8 mouse cellular contexts compared by ENCODE assay signal in genomic region chr5:118171665-118172064, GRCm38 (mm10). TPM values are rescaled to one million over a fixed set of nuclear protein-coding genes. Genes with fewer than 3 reads are reported as not detected.
DNase-seq lines count a peak whose midpoint lies in the region; ATAC-seq and TF ChIP-seq lines count a peak whose summit lies in the region.

No protein-coding gene starts in this region.

- peaks cover 5% of the 10 kb centered on the region; the same call in 1 of the 2 replicates for H3K9me3 ChIP-seq in kidney, embryonic 16.5 days (ENCODE audit: low read length)
- H3K9me3 ChIP-seq in embryonic facial prominence, embryonic 11.5 days (replicated peaks; ENCODE audit: control insufficient read depth, low read length), result no peaks in the 10 kb centered on the region
- no peaks in the 10 kb centered on the region for H3K9me3 ChIP-seq in hindbrain, postnatal 0 days (ENCODE audit: low read length)
- peaks cover 4% of the 10 kb centered on the region; the same call in 1 of the 2 replicates for H3K9me3 ChIP-seq in midbrain, embryonic 11.5 days (ENCODE audit: control insufficient read depth, low read length)

- DNase-seq in kidney, postnatal 25 days, result no peak
- DNase-seq in embryonic facial prominence, embryonic 11.5 days (ENCODE audit: low spot score), result no peak
- DNase-seq in hindbrain, postnatal 0 days (ENCODE audit: low spot score), result no peak
- DNase-seq in midbrain, embryonic 11.5 days (ENCODE audit: low spot score, missing footprints), result peak; percentile 91
- no peak for DNase-seq in urinary bladder, postnatal 4 days (ENCODE audit: low spot score in 2 of 2)
- no peak for DNase-seq in adipocyte (ENCODE audit: low spot score)

- peaks cover 30% of the 10 kb centered on the region for H3K4me1 ChIP-seq in kidney, embryonic 16.5 days (ENCODE audit: insufficient read depth, low read length)
- H3K4me1 ChIP-seq in embryonic facial prominence, embryonic 11.5 days (ENCODE audit: control insufficient read depth, insufficient read depth, low read length), result peaks cover 7% of the 10 kb centered on the region
- peaks cover 8% of the 10 kb centered on the region for H3K4me1 ChIP-seq in hindbrain, postnatal 0 days (ENCODE audit: insufficient read depth, low read length)
- H3K4me1 ChIP-seq in midbrain, embryonic 11.5 days (ENCODE audit: control insufficient read depth, insufficient read depth, low read length), result peaks cover 6% of the 10 kb centered on the region

- no peak for TF ChIP-seq CTCF in hindbrain, postnatal 0 days (IDR thresholded peaks at IDR 0.05; ENCODE audit: low read depth)

- peaks cover 76% of the 10 kb centered on the region for H3K27me3 ChIP-seq in kidney, embryonic 16.5 days (ENCODE audit: insufficient read depth, low read length)
- peaks cover 62% of the 10 kb centered on the region for H3K27me3 ChIP-seq in embryonic facial prominence, embryonic 11.5 days (ENCODE audit: control insufficient read depth, insufficient read depth, low read length)
- peaks cover 20% of the 10 kb centered on the region for H3K27me3 ChIP-seq in hindbrain, postnatal 0 days (ENCODE audit: insufficient read depth, low read length)
- peaks cover 72% of the 10 kb centered on the region for H3K27me3 ChIP-seq in midbrain, embryonic 11.5 days (ENCODE audit: control insufficient read depth, insufficient read depth, low read length)

- no peak for ATAC-seq in kidney, embryonic 16.5 days (ENCODE audit: low FRiP score, low TSS enrichment)
- ATAC-seq in embryonic facial prominence, embryonic 11.5 days (replicated peaks; ENCODE audit: insufficient number of reproducible peaks, low FRiP score, low TSS enrichment, low read depth), result no peak
- ATAC-seq in hindbrain, postnatal 0 days, result no peak
- ATAC-seq in midbrain, embryonic 11.5 days (ENCODE audit: low FRiP score), result no peak
- no peak for ATAC-seq in megakaryocyte progenitor cell, adult 5-6 weeks (replicated peaks; ENCODE audit: poor library complexity)

- 0 out of 2 replicates have a peak overlapping the region, but pooled peaks have one; percentile 26 for H3K9ac ChIP-seq in kidney, embryonic 16.5 days (replicated peaks; ENCODE audit: low read length)
- no peak overlapping the region; the same call in 1 of the 2 replicates for H3K9ac ChIP-seq in embryonic facial prominence, embryonic 11.5 days (replicated peaks; ENCODE audit: low read length)
- H3K9ac ChIP-seq in hindbrain, postnatal 0 days (replicated peaks; ENCODE audit: low read length), result peak overlapping the region; percentile 1; the same call in 1 of the 2 replicates
- no peak overlapping the region for H3K9ac ChIP-seq in midbrain, embryonic 11.5 days (ENCODE audit: low read length)

- H3K36me3 ChIP-seq in kidney, embryonic 16.5 days (ENCODE audit: insufficient read depth, low read length), result no peaks in the 10 kb centered on the region
- H3K36me3 ChIP-seq in embryonic facial prominence, embryonic 11.5 days (replicated peaks; ENCODE audit: control insufficient read depth, insufficient read depth, low read depth, low read length), result no peaks in the 10 kb centered on the region
- no peaks in the 10 kb centered on the region for H3K36me3 ChIP-seq in hindbrain, postnatal 0 days (ENCODE audit: insufficient read depth, low read length)
- no peaks in the 10 kb centered on the region for H3K36me3 ChIP-seq in midbrain, embryonic 11.5 days (ENCODE audit: control insufficient read depth, insufficient read depth, low read length)

- peak overlapping the region; percentile 53 for H3K4me2 ChIP-seq in kidney, embryonic 16.5 days (replicated peaks; ENCODE audit: low read depth, low read length)
- H3K4me2 ChIP-seq in embryonic facial prominence, embryonic 11.5 days (ENCODE audit: low read depth, low read length), result peak overlapping the region; percentile 41
- peak overlapping the region; percentile 92 for H3K4me2 ChIP-seq in hindbrain, postnatal 0 days (ENCODE audit: low read depth, low read length)
- 0 out of 2 replicates have a peak overlapping the region, but pooled peaks have one; percentile 2 for H3K4me2 ChIP-seq in midbrain, embryonic 11.5 days

- WGBS in kidney, embryonic 16.5 days, result under 1% methylated on average over 35 of the region's 36 CpGs
- WGBS in embryonic facial prominence, embryonic 11.5 days, result 1% methylated on average over 36 of the region's 36 CpGs
- 3% methylated on average over 36 of the region's 36 CpGs for WGBS in hindbrain, postnatal 0 days
- 2% methylated on average over 35 of the region's 36 CpGs for WGBS in midbrain, embryonic 11.5 days

- H3K4me3 ChIP-seq in kidney, embryonic 16.5 days (ENCODE audit: low read length), result peak overlapping the region; percentile 45
- peak overlapping the region; percentile 21 for H3K4me3 ChIP-seq in embryonic facial prominence, embryonic 11.5 days (ENCODE audit: low read depth, low read length)
- peak overlapping the region; percentile 57 for H3K4me3 ChIP-seq in hindbrain, postnatal 0 days (ENCODE audit: low read length)
- H3K4me3 ChIP-seq in midbrain, embryonic 11.5 days (ENCODE audit: low read depth, low read length), result 0 out of 2 replicates have a peak overlapping the region, but pooled peaks have one; percentile 2

- no peak overlapping the region for H3K27ac ChIP-seq in kidney, embryonic 16.5 days (ENCODE audit: low read length)
- no peak overlapping the region for H3K27ac ChIP-seq in embryonic facial prominence, embryonic 11.5 days (replicated peaks; ENCODE audit: low read depth, low read length)
- H3K27ac ChIP-seq in hindbrain, postnatal 0 days, result no peak overlapping the region
- H3K27ac ChIP-seq in midbrain, embryonic 11.5 days (ENCODE audit: low read depth, low read length), result no peak overlapping the region

RNA-seq across cellular contexts. Expression of gene Hrk, which starts 7.2 kb away (rescaled TPM):
- polyA plus RNA-seq in kidney, embryonic 16.5 days (2015; fragmentation: Nextera tagmentation; extraction: Ambion mirVana), result 0.09 and 0.17 TPM in 2 replicates
- polyA plus RNA-seq in embryonic facial prominence, embryonic 11.5 days (2014; fragmentation: Nextera tagmentation; extraction: Ambion mirVana), result 0.38 and 0.49 TPM in 2 replicates
- total RNA-seq in hindbrain, postnatal 0 days (2014; rRNA removed), result 14.0 TPM in 2 replicates
- 4.3 and 4.6 TPM in 2 replicates for polyA plus RNA-seq in hindbrain, postnatal 0 days (2015; fragmentation: Nextera tagmentation; extraction: Ambion mirVana)
- 0.08 and 0.18 TPM in 2 replicates for polyA plus RNA-seq in midbrain, embryonic 11.5 days (2014; fragmentation: Nextera tagmentation; extraction: Ambion mirVana)
- total RNA-seq in megakaryocyte progenitor cell, adult 5-6 weeks (2015), result not detected in 2 replicates
- not detected in 2 replicates for total RNA-seq in megakaryocyte progenitor cell, adult 5-6 weeks (2017)

RNA-seq across cellular contexts. Expression of gene Fbxw8, which starts 16.4 kb away (rescaled TPM):
- 26.3 and 30.9 TPM in 2 replicates for polyA plus RNA-seq in kidney, embryonic 16.5 days (2015; fragmentation: Nextera tagmentation; extraction: Ambion mirVana)
- 22.2 and 22.3 TPM in 2 replicates for polyA plus RNA-seq in embryonic facial prominence, embryonic 11.5 days (2014; fragmentation: Nextera tagmentation; extraction: Ambion mirVana)
- total RNA-seq in hindbrain, postnatal 0 days (2014; rRNA removed), result 57.5 and 58.0 TPM in 2 replicates
- polyA plus RNA-seq in hindbrain, postnatal 0 days (2015; fragmentation: Nextera tagmentation; extraction: Ambion mirVana), result 18.0 and 18.2 TPM in 2 replicates
- polyA plus RNA-seq in midbrain, embryonic 11.5 days (2014; fragmentation: Nextera tagmentation; extraction: Ambion mirVana), result 16.5 and 21.1 TPM in 2 replicates
- 12.4 and 13.6 TPM in 2 replicates for total RNA-seq in megakaryocyte progenitor cell, adult 5-6 weeks (2015)
- 20.1 and 24.5 TPM in 2 replicates for total RNA-seq in megakaryocyte progenitor cell, adult 5-6 weeks (2017)

Comparison
In these comparisons a context has a peak if more than half of its experiments do, and no peak if none do; other contexts are left out.
1. H3K4me2 ChIP-seq: peak in every context shown above with its lines; median percentile 92 in hindbrain, postnatal 0 days; 53 in kidney, embryonic 16.5 days; 41 in embryonic facial prominence, embryonic 11.5 days; 2 in midbrain, embryonic 11.5 days.
2. H3K4me3 ChIP-seq: peak in every context shown above with its lines; median percentile 57 in hindbrain, postnatal 0 days; 45 in kidney, embryonic 16.5 days; 21 in embryonic facial prominence, embryonic 11.5 days; 2 in midbrain, embryonic 11.5 days.
3. H3K9ac ChIP-seq: peak in kidney, embryonic 16.5 days (single experiment) and hindbrain, postnatal 0 days (single experiment); none in embryonic facial prominence, embryonic 11.5 days (single experiment) and midbrain, embryonic 11.5 days (single experiment).